Mouse (Mus musculus) stomach, postnatal 0 days (tissue): Measurements from ENCODE around the gene Arl2. TPM values are rescaled to one million over a fixed set of nuclear protein-coding genes. Genes with fewer than 3 reads are reported as not detected.

Experiments
- ATAC-seq: fragments of 200-750 bp; cut with Nextera tagmentation; 2 replicates; pipeline ENCODE4 v1.8.0; 2017; ENCODE audit not compliant: low FRiP score, low TSS enrichment
- DNase-seq: peaks from one replicate; pipeline ENCODE4 v3.0.0-alpha.2; 2016; ENCODE audit warnings: low spot score
- H3K27ac ChIP-seq: fragments of 300-500 bp; sonication (generic); replicated peaks from 2 replicates; pipeline ENCODE4 v1.5.1; 2014; ENCODE audit warnings: mild to moderate bottlenecking, control low read depth
- H3K27me3 ChIP-seq: fragments of 300-500 bp; sonication (generic); 2 replicates; pipeline ENCODE4 v1.6.1; 2014; ENCODE audit warnings: low read length; ENCODE audit not compliant: control insufficient read depth, insufficient read depth
- H3K36me3 ChIP-seq: fragments of 300-500 bp; sonication (generic); 2 replicates; pipeline ENCODE4 v1.6.1; 2014; ENCODE audit warnings: low read length, mixed read lengths; ENCODE audit not compliant: control insufficient read depth, insufficient read depth
- H3K4me1 ChIP-seq: fragments of 300-500 bp; sonication (generic); replicated peaks from 2 replicates; pipeline ENCODE4 v1.6.1; 2014; ENCODE audit warnings: antibody characterized with exemption; ENCODE audit not compliant: control insufficient read depth, insufficient read depth
- H3K4me2 ChIP-seq: fragments of 300-500 bp; sonication (generic); replicated peaks from 2 replicates; pipeline ENCODE4 v1.6.1; 2014; ENCODE audit warnings: low read depth, mild to moderate bottlenecking, control low read depth, moderate library complexity
- H3K4me3 ChIP-seq: fragments of 300-500 bp; sonication (generic); 2 replicates; pipeline ENCODE4 v1.5.1; 2014; ENCODE audit warnings: low read depth, low read length, control low read depth
- H3K9ac ChIP-seq: fragments of 300-500 bp; sonication (generic); 2 replicates; pipeline ENCODE4 v1.6.1; 2014; ENCODE audit warnings: mild to moderate bottlenecking, low read length, control low read depth, mixed read lengths
- H3K9me3 ChIP-seq: fragments of 300-500 bp; sonication (generic); 2 replicates; pipeline ENCODE4 v1.6.1; 2016; ENCODE audit warnings: low read length; ENCODE audit not compliant: control insufficient read depth
- CTCF ChIP-seq: IDR thresholded peaks from 2 replicates; pipeline ENCODE4 v1.5.1; 2016; ENCODE audit warnings: antibody characterized with exemption, low read depth, mild to moderate bottlenecking, moderate library complexity
- EP300 ChIP-seq: optimal IDR thresholded peaks from 2 replicates; pipeline ENCODE3; 2016; ENCODE audit warnings: antibody characterized with exemption
- WGBS: fragments of 180-500 bp; shearing (Covaris S2); extraction: QIAGEN DNeasy Blood & Tissue Kit; methylation state at CpG from one replicate; pipeline ENCODE4 v1.1.7; 2014; 5-methylcytosine and 5-hydroxymethylcytosine counted together
- polyA plus RNA-seq: library from polyadenylated mRNA; unstranded; fragments of >200 nt; fragmentation: Nextera tagmentation; extraction: Ambion mirVana; gene quantifications from 2 replicates; pipeline ENCODE4 v1.2.1, GENCODE M21; 2015

Gene Arl2
- polyA plus RNA-seq, 1 experiment from 2014 or later, result 74.0 TPM

GRCm38 (mm10) chr19:6171215-6171614, 29.9 kb upstream of the Arl2 start:
- Histone ChIP-seq H3K27ac (no peak overlapping the region), H3K4me1 (no peaks in the 10 kb centered on the region), H3K4me2 (no peak overlapping the region), H3K36me3 (no peaks in the 10 kb centered on the region), H3K27me3 (no peaks in the 10 kb centered on the region), H3K4me3 (no peak overlapping the region), H3K9me3 (no peaks in the 10 kb centered on the region), H3K9ac (no peak overlapping the region)
- TF ChIP-seq EP300 (no peak), CTCF (no peak)
- 0 out of 2 replicates have a peak, but pooled peaks have one; percentile 68 for ATAC-seq
- 75% methylated on average over 8 of the region's 8 CpGs for WGBS
- peak; percentile 21 for DNase-seq

- no peak overlapping the region for H3K4me2 ChIP-seq
- ATAC-seq, result no peak
- no peaks in the 10 kb centered on the region for H3K27me3 ChIP-seq
- TF ChIP-seq CTCF, result peak; percentile 39
- TF ChIP-seq EP300, result no peak
- no peak overlapping the region for H3K4me3 ChIP-seq
- WGBS, result 72% methylated on average over 4 of the region's 4 CpGs
- no peak for DNase-seq
- no peaks in the 10 kb centered on the region for H3K9me3 ChIP-seq
- no peaks in the 10 kb centered on the region for H3K36me3 ChIP-seq
- H3K4me1 ChIP-seq, result no peaks in the 10 kb centered on the region
- no peak overlapping the region for H3K9ac ChIP-seq
- no peak overlapping the region for H3K27ac ChIP-seq
Measured at GRCm38 (mm10) chr19:6166750-6167149, 25.4 kb upstream of the Arl2 start.

- H3K4me1 ChIP-seq, result no peaks in the 10 kb centered on the region
- peak; percentile 23 for DNase-seq
- no peaks in the 10 kb centered on the region for H3K36me3 ChIP-seq
- H3K9ac ChIP-seq, result no peak overlapping the region
- H3K9me3 ChIP-seq, result no peaks in the 10 kb centered on the region
- 47% methylated on average over 10 of the region's 10 CpGs for WGBS
- TF ChIP-seq EP300 (no peak), CTCF (no peak)
- no peaks in the 10 kb centered on the region for H3K27me3 ChIP-seq
- peak; percentile 45; the same call in 1 of the 2 replicates for ATAC-seq
- H3K27ac ChIP-seq, result no peak overlapping the region
- no peak overlapping the region for H3K4me2 ChIP-seq
- no peak overlapping the region for H3K4me3 ChIP-seq
Measured at GRCm38 (mm10) chr19:6163872-6164547, 22.7 kb upstream of the Arl2 start.

GRCm38 (mm10) chr19:6157220-6157619, 15.9 kb upstream of the Arl2 start:
- no peak overlapping the region for H3K4me2 ChIP-seq
- no peak overlapping the region for H3K4me3 ChIP-seq
- ATAC-seq (no peak), DNase-seq (no peak)
- no peak overlapping the region for H3K27ac ChIP-seq
- H3K27me3 ChIP-seq, result no peaks in the 10 kb centered on the region
- no peaks in the 10 kb centered on the region for H3K36me3 ChIP-seq
- TF ChIP-seq CTCF, result no peak
- TF ChIP-seq EP300, result no peak
- no peak overlapping the region for H3K9ac ChIP-seq
- H3K4me1 ChIP-seq, result no peaks in the 10 kb centered on the region
- 67% methylated on average over 6 of the region's 6 CpGs for WGBS
- no peaks in the 10 kb centered on the region for H3K9me3 ChIP-seq

GRCm38 (mm10) chr19:6156372-6156771, 15.0 kb upstream of the Arl2 start:
- ATAC-seq (0 out of 2 replicates have a peak, but pooled peaks have one; percentile 18), DNase-seq (no peak)
- Histone ChIP-seq H3K36me3 (no peaks in the 10 kb centered on the region), H3K4me3 (no peak overlapping the region), H3K9ac (no peak overlapping the region), H3K4me1 (no peaks in the 10 kb centered on the region), H3K4me2 (no peak overlapping the region), H3K27me3 (no peaks in the 10 kb centered on the region), H3K9me3 (no peaks in the 10 kb centered on the region), H3K27ac (no peak overlapping the region)
- no peak for TF ChIP-seq EP300
- peak; percentile 49 for TF ChIP-seq CTCF
- WGBS, result 54% methylated on average over 8 of the region's 8 CpGs

GRCm38 (mm10) chr19:6155174-6155573, 13.8 kb upstream of the Arl2 start:
- no peak overlapping the region for H3K27ac ChIP-seq
- no peak overlapping the region for H3K9ac ChIP-seq
- no peaks in the 10 kb centered on the region for H3K36me3 ChIP-seq
- ATAC-seq (no peak), DNase-seq (no peak)
- no peaks in the 10 kb centered on the region for H3K4me1 ChIP-seq
- TF ChIP-seq EP300, result no peak
- no peak for TF ChIP-seq CTCF
- no peaks in the 10 kb centered on the region for H3K9me3 ChIP-seq
- H3K27me3 ChIP-seq, result no peaks in the 10 kb centered on the region
- 83% methylated on average over 9 of the region's 9 CpGs for WGBS
- H3K4me2 ChIP-seq, result no peak overlapping the region
- no peak overlapping the region for H3K4me3 ChIP-seq
